Mouse (Mus musculus) neutrophil, adult 59 days (primary cell): ENCODE results near the gene 2010300C02Rik. TPM values are rescaled to one million over a fixed set of nuclear protein-coding genes. Genes with fewer than 3 reads are reported as not detected.

ENCODE experiments used
- total RNA-seq, 2 experiments: library from RNA; stranded (reverse); gene quantifications; 1 replicate in 1 of 2; 2 replicates in 1 of 2; pipeline ENCODE4 v1.2.4; 2023

The 2010300C02Rik gene
- under 1 TPM; 0.09 TPM for total RNA-seq

DNA sequence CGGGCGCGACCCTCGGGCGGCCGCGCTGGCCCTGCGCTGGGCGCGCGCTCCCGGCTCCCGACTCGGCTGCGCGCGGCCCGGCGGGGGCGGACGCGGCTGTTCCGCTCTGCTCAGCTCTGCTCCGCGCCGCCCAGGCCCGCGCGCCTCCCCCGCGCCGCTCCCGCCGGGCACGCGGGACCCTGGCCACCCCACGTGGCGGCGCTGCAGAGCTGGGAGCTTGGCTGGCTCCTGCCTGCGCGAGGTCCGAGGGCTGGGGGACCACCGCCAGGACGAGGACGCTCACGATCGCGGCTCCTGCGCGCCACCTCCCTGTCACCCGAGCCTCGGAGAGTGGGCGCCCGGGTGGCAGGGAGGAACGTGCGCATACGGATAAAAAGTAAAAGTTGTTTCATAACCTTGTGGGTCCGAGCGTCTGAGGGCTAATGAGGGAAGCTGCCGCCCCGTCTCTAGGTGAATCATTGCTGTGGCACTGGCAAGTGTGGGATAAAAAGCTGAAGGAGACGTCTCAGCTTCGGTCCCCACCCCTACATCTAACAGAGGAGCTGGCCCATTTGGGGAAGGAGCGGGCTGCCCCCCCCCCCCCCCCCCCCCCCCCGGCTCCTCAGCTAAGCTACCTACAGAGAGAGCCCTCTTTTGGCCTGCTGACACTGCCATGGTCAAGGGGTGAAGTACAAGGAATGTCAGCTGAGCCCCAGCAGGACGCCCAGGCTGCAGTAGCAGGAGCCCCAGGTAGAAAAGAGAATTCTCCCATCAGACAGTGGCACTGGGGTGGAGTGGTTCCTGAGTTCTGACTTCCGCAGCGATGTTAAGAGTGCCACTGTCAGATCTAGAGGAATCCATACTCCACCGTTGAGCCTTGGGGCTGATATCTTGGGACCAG lies at the start of gene 2010300C02Rik:
2010300C02Rik (minus strand) TSS at position 325 of the 880 bp plus-strand sequence.

Other genes with a start within 250 kb of the 2010300C02Rik start
- 10 to 100 TPM; 21.3 to 22.6 TPM for gene Mgat4a, start 179.1 kb downstream of the 2010300C02Rik start, total RNA-seq
- gene Tsga10, start 146.3 kb upstream of the 2010300C02Rik start, total RNA-seq: 1 to 10 TPM; 5.6 to 6.8 TPM
- gene Lipt1, start 151.7 kb upstream of the 2010300C02Rik start, total RNA-seq: 1 to 10 TPM in 1 of 2 experiments, under 1 TPM in 1; 0.31 to 1.4 TPM
- gene Mitd1, start 170.3 kb upstream of the 2010300C02Rik start, total RNA-seq: 1 to 10 TPM; 7.7 to 9.4 TPM
- gene Mrpl30, start 170.4 kb upstream of the 2010300C02Rik start, total RNA-seq: 10 to 100 TPM; 65.9 to 73.3 TPM
- not detected for gene Lyg2, start 196.4 kb upstream of the 2010300C02Rik start, total RNA-seq
- not detected for gene Lyg1, start 237.7 kb upstream of the 2010300C02Rik start, total RNA-seq